In genomic region chr4:63000316-63001055, GRCm38 (mm10) we compare ENCODE assay signal across 28 mouse cellular contexts. TPM values are rescaled to one million over a fixed set of nuclear protein-coding genes. Genes with fewer than 3 reads are reported as not detected.
DNase-seq lines count a peak whose midpoint lies in the region; ATAC-seq and TF ChIP-seq lines count a peak whose summit lies in the region.
"Had no signal": no experiment of that assay in that cellular context is flagged by ENCODE, and none has a peak within 500 bp of the region (broad histone marks: within the 10 kb centered on the region; RNA-seq: fewer than 3 reads in every experiment).

No protein-coding gene starts in this region.

- 92% methylated on average over 11 of the region's 11 CpGs for WGBS in forebrain, embryonic 10.5 days
- 93% methylated on average over 11 of the region's 11 CpGs for WGBS in forebrain, embryonic 14.5 days
- 62% methylated on average over 11 of the region's 11 CpGs for WGBS in heart, embryonic 13.5 days
- WGBS in liver, embryonic 15.5 days (ENCODE audit: insufficient replicate concordance) = 66% methylated on average over 11 of the region's 11 CpGs
- WGBS in liver, embryonic 12.5 days (ENCODE audit: insufficient replicate concordance) = 62% methylated on average over 11 of the region's 11 CpGs
- 94% methylated on average over 11 of the region's 11 CpGs for WGBS in thymus, adult 2 months

- no peak for TF ChIP-seq CTCF in thymus, adult 2 months (IDR thresholded peaks at IDR 0.05; ENCODE audit: borderline replicate concordance, control insufficient read depth, extremely low read depth, insufficient read depth, low read length, poor library complexity)

- DNase-seq in forebrain, embryonic 10.5 days (ENCODE audit: extremely low spot score, low spot score) = peak; percentile 10
- no peak for DNase-seq in forebrain, embryonic 14.5 days (ENCODE audit: low spot score)
- DNase-seq in heart, adult 8-10 months (ENCODE audit: low spot score) = no peak
- DNase-seq in thymus, postnatal 14 days = peak; percentile 18
- DNase-seq in thymus, adult 2 months = no peak
- DNase-seq: adrenal gland, adult 8-10 months; cerebellum, adult 2 months; cerebellum, postnatal 14 days; gastrocnemius, postnatal 25 days; kidney, adult 2 months; layer of hippocampus, postnatal 36 days; left cerebral cortex, postnatal 4 days; lung, adult 18-20 months; lung, postnatal 4 days; thymus, postnatal 25 days had no signal

- no peak overlapping the region for H3K27ac ChIP-seq in forebrain, embryonic 10.5 days
- no peak overlapping the region for H3K27ac ChIP-seq in forebrain, embryonic 14.5 days (ENCODE audit: low read depth, low read length)
- H3K27ac ChIP-seq in heart, embryonic 13.5 days (replicated peaks) = peak overlapping the region; percentile 97
- peak overlapping the region; percentile 54 for H3K27ac ChIP-seq in liver, embryonic 15.5 days (replicated peaks)
- H3K27ac ChIP-seq in liver, embryonic 12.5 days = no peak overlapping the region
- no peak overlapping the region for H3K27ac ChIP-seq in thymus, adult 2 months (ENCODE audit: control insufficient read depth, insufficient read depth, low read length)
- H3K27ac ChIP-seq: forebrain, embryonic 15.5 days; hindbrain, embryonic 10.5 days; hindbrain, embryonic 15.5 days; kidney, postnatal 0 days; midbrain, embryonic 12.5 days; neural tube, embryonic 12.5 days had no signal

- H3K4me2 ChIP-seq in forebrain, embryonic 14.5 days (ENCODE audit: low read length) = no peak overlapping the region
- H3K4me2 ChIP-seq in heart, embryonic 13.5 days = no peak overlapping the region
- no peak overlapping the region for H3K4me2 ChIP-seq in liver, embryonic 15.5 days
- no peak overlapping the region for H3K4me2 ChIP-seq in liver, embryonic 12.5 days
- H3K4me2 ChIP-seq: forebrain, embryonic 15.5 days; hindbrain, embryonic 15.5 days; midbrain, embryonic 12.5 days; neural tube, embryonic 12.5 days had no signal

- no peaks in the 10 kb centered on the region for H3K9me3 ChIP-seq in forebrain, embryonic 10.5 days
- no peaks in the 10 kb centered on the region for H3K9me3 ChIP-seq in forebrain, embryonic 14.5 days (replicated peaks; ENCODE audit: control insufficient read depth, low read length)
- H3K9me3 ChIP-seq in heart, embryonic 13.5 days = no peaks in the 10 kb centered on the region
- no peaks in the 10 kb centered on the region for H3K9me3 ChIP-seq in liver, embryonic 15.5 days (replicated peaks)
- H3K9me3 ChIP-seq in liver, embryonic 12.5 days (replicated peaks) = no peaks in the 10 kb centered on the region
- H3K9me3 ChIP-seq: forebrain, embryonic 15.5 days; hindbrain, embryonic 10.5 days; hindbrain, embryonic 15.5 days; midbrain, embryonic 12.5 days; neural tube, embryonic 12.5 days had no signal

- H3K4me1 ChIP-seq in forebrain, embryonic 10.5 days = peaks cover 12% of the 10 kb centered on the region; the same call in 1 of the 2 replicates
- peaks cover 14% of the 10 kb centered on the region for H3K4me1 ChIP-seq in forebrain, embryonic 14.5 days (ENCODE audit: control insufficient read depth, insufficient read depth, low read length)
- H3K4me1 ChIP-seq in heart, embryonic 13.5 days = peaks cover 61% of the 10 kb centered on the region
- peaks cover 25% of the 10 kb centered on the region for H3K4me1 ChIP-seq in liver, embryonic 15.5 days (replicated peaks)
- H3K4me1 ChIP-seq in liver, embryonic 12.5 days = peaks cover 32% of the 10 kb centered on the region
- no peaks in the 10 kb centered on the region for H3K4me1 ChIP-seq in thymus, adult 2 months (replicated peaks; ENCODE audit: control insufficient read depth, insufficient read depth, low read length)
- H3K4me1 ChIP-seq: megakaryocyte, embryonic 14.5 days had no signal

- H3K27me3 ChIP-seq in forebrain, embryonic 10.5 days (ENCODE audit: poor library complexity, severe bottlenecking) = no peaks in the 10 kb centered on the region
- H3K27me3 ChIP-seq in forebrain, embryonic 14.5 days (replicated peaks; ENCODE audit: control insufficient read depth, insufficient read depth, low read length) = no peaks in the 10 kb centered on the region
- no peaks in the 10 kb centered on the region for H3K27me3 ChIP-seq in heart, embryonic 13.5 days (replicated peaks)
- no peaks in the 10 kb centered on the region for H3K27me3 ChIP-seq in liver, embryonic 15.5 days
- H3K27me3 ChIP-seq in liver, embryonic 12.5 days (replicated peaks) = no peaks in the 10 kb centered on the region
- no peaks in the 10 kb centered on the region for H3K27me3 ChIP-seq in thymus, adult 2 months (ENCODE audit: control insufficient read depth, insufficient read depth, low read length)
- H3K27me3 ChIP-seq: forebrain, embryonic 15.5 days; hindbrain, embryonic 15.5 days; midbrain, embryonic 12.5 days; neural tube, embryonic 12.5 days had no signal

- no peak for TF ChIP-seq POLR2A in thymus, adult 2 months (IDR thresholded peaks at IDR 0.05; ENCODE audit: control insufficient read depth, extremely low read depth, insufficient read depth, low read length, poor library complexity)

- peaks cover 31% of the 10 kb centered on the region; the same call in 1 of the 2 replicates for H3K36me3 ChIP-seq in forebrain, embryonic 10.5 days (replicated peaks)
- H3K36me3 ChIP-seq in forebrain, embryonic 14.5 days (ENCODE audit: control insufficient read depth, insufficient read depth, low read length) = no peaks in the 10 kb centered on the region
- H3K36me3 ChIP-seq in heart, embryonic 13.5 days = no peaks in the 10 kb centered on the region
- no peaks in the 10 kb centered on the region for H3K36me3 ChIP-seq in liver, embryonic 15.5 days (replicated peaks)
- no peaks in the 10 kb centered on the region for H3K36me3 ChIP-seq in liver, embryonic 12.5 days
- H3K36me3 ChIP-seq in thymus, adult 2 months (ENCODE audit: control insufficient read depth, insufficient read depth, low read length) = no peaks in the 10 kb centered on the region
- H3K36me3 ChIP-seq: forebrain, embryonic 15.5 days; G1E; hindbrain, embryonic 15.5 days had no signal

- no peak for ATAC-seq in forebrain, embryonic 14.5 days
- no peak for ATAC-seq in heart, embryonic 13.5 days (ENCODE audit: extremely low read depth, insufficient number of reproducible peaks, low FRiP score, low TSS enrichment)
- ATAC-seq in liver, embryonic 15.5 days (ENCODE audit: insufficient read depth) = no peak
- no peak for ATAC-seq in liver, embryonic 12.5 days
- ATAC-seq: forebrain, embryonic 15.5 days; inflammation-experienced regulatory T-cells, adult 6 months had no signal

- no peak overlapping the region for H3K4me3 ChIP-seq in forebrain, embryonic 10.5 days
- no peak overlapping the region for H3K4me3 ChIP-seq in forebrain, embryonic 14.5 days (ENCODE audit: low read depth, low read length)
- no peak overlapping the region for H3K4me3 ChIP-seq in heart, embryonic 13.5 days
- no peak overlapping the region for H3K4me3 ChIP-seq in liver, embryonic 15.5 days (replicated peaks)
- H3K4me3 ChIP-seq in liver, embryonic 12.5 days = no peak overlapping the region
- no peak overlapping the region for H3K4me3 ChIP-seq in thymus, adult 2 months (ENCODE audit: control insufficient read depth, insufficient read depth, low read length)
- H3K4me3 ChIP-seq: forebrain, embryonic 15.5 days; hindbrain, embryonic 10.5 days; hindbrain, embryonic 15.5 days; midbrain, embryonic 12.5 days; myocyte; neural tube, embryonic 12.5 days had no signal

- no peak overlapping the region for H3K9ac ChIP-seq in forebrain, embryonic 14.5 days (ENCODE audit: low read length)
- peak overlapping the region; percentile 42; the same call in 1 of the 2 replicates for H3K9ac ChIP-seq in heart, embryonic 13.5 days
- H3K9ac ChIP-seq in liver, embryonic 15.5 days = no peak overlapping the region
- H3K9ac ChIP-seq in liver, embryonic 12.5 days = no peak overlapping the region
- H3K9ac ChIP-seq: forebrain, embryonic 15.5 days; hindbrain, embryonic 15.5 days; midbrain, embryonic 12.5 days; neural tube, embryonic 12.5 days had no signal

RNA-seq across cellular contexts. Expression of gene Zfp618, which starts 35.1 kb away (rescaled TPM):
- polyA plus RNA-seq in forebrain, embryonic 10.5 days (2016; fragmentation: Nextera tagmentation; extraction: Ambion mirVana) = 21.4 and 23.3 TPM in 2 replicates
- polyA plus RNA-seq in forebrain, embryonic 14.5 days (2014; fragmentation: Nextera tagmentation; extraction: Ambion mirVana) = 14.9 and 16.3 TPM in 2 replicates
- polyA plus RNA-seq in heart, embryonic 13.5 days (2015; fragmentation: Nextera tagmentation; extraction: Ambion mirVana) = 11.3 and 11.8 TPM in 2 replicates
- total RNA-seq in heart, adult 8-10 months (2022) = under 1 TPM; 0.19 to 0.47 (median 0.24) TPM
- 4.3 and 5.6 TPM in 2 replicates for polyA plus RNA-seq in liver, embryonic 15.5 days (2015; fragmentation: Nextera tagmentation; extraction: Ambion mirVana)
- 4.4 and 5.8 TPM in 2 replicates for polyA plus RNA-seq in liver, embryonic 12.5 days (2016; fragmentation: Nextera tagmentation; extraction: Ambion mirVana)
- 1.1 and 1.9 TPM in 2 replicates for polyA plus RNA-seq in thymus, adult 2 months (2012; rRNA removed)
- polyA plus RNA-seq: G1E, myocyte had no signal

Comparison
In these comparisons a context has a peak if more than half of its experiments do, and no peak if none do; other contexts are left out.
1. DNase-seq: peak in forebrain, embryonic 10.5 days (single experiment) and thymus, postnatal 14 days (single experiment); none in forebrain, embryonic 14.5 days (single experiment), heart, adult 8-10 months (single experiment) and thymus, adult 2 months (single experiment).
2. H3K27ac ChIP-seq: peak in heart, embryonic 13.5 days (single experiment) and liver, embryonic 15.5 days (single experiment); none in forebrain, embryonic 10.5 days (single experiment), forebrain, embryonic 14.5 days (single experiment), liver, embryonic 12.5 days (single experiment) and thymus, adult 2 months (single experiment).